Mouse (Mus musculus): ENCODE measurements around the gene Plekho2. TPM values are rescaled to one million over a fixed set of nuclear protein-coding genes. Genes with fewer than 3 reads are reported as not detected.

Plekho2 gene
- total and polyA plus RNA-seq, 3 experiments = 7.6 to 12.9 TPM; not detected in 1

- DNase-seq (ENCODE audit: low read depth, low spot score) = peak; percentile 75
These were observed 29.6 kb downstream of the Plekho2 start for GRCm38 (mm10) chr9:65550079-65550831.

DNA sequence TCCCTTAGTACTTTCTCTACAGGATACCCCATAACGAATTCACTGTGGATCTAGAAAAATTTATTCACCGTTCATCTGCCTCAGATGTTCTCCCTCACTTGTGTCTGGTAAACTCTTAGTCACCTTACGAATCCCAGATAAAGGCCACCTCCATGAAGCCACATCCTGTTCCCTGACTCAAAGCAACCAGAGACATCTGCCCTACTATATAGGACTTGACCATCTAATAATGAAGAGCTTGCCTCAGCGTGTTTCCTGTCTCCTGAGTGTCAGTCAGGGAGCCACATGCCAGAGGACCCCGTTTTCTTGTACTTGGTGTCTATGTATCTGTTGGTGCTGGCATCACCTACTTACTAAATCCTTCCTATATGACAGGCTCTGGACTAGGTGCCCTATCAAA, 30.2 kb downstream of the Plekho2 start:
- TF ChIP-seq NRF1 (IDR thresholded peaks at IDR 0.05; ENCODE audit: insufficient read depth, low read depth, low read length, poor library complexity, severe bottlenecking) (no peak), TBP (IDR thresholded peaks at IDR 0.05; ENCODE audit: low read depth, low read length) (no peak)

More at GRCm38 (mm10) chr9:65550079-65550831, 29.6 kb downstream of the Plekho2 start:
- peak overlapping the region; percentile 83 for H3K27ac ChIP-seq (ENCODE audit: control insufficient read depth, low read depth, low read length)
- TF ChIP-seq SIN3A (IDR thresholded peaks at IDR 0.05; ENCODE audit: low read length) (peak; percentile 42), MEF2A (IDR thresholded peaks at IDR 0.05; ENCODE audit: extremely low read depth, insufficient replicate concordance, low read depth, low read length, poor library complexity, severe bottlenecking) (peak; percentile 89; the same call in 1 of the 2 replicates), ETS1 (IDR thresholded peaks at IDR 0.05; ENCODE audit: low read depth, low read length) (peak; percentile 74), ELF1 (IDR thresholded peaks at IDR 0.05; ENCODE audit: low read depth, low read length) (no peak), E2F4 (IDR thresholded peaks at IDR 0.05; ENCODE audit: borderline replicate concordance, low read depth, low read length) (no peak), MYC (IDR thresholded peaks at IDR 0.05; ENCODE audit: low read depth, low read length) (0 out of 2 replicates have a peak, but pooled peaks have one; percentile 38), TBP (IDR thresholded peaks at IDR 0.05; ENCODE audit: low read depth, low read length) (peak; percentile 82), MXI1 (IDR thresholded peaks at IDR 0.05; ENCODE audit: low read depth, low read length) (0 out of 2 replicates have a peak, but pooled peaks have one; percentile 24), GATA1 (IDR thresholded peaks at IDR 0.05; ENCODE audit: low read depth, low read length) (peak; percentile 94), MAFK (IDR thresholded peaks at IDR 0.05; ENCODE audit: borderline replicate concordance, low read depth, low read length) (no peak), TAL1 (IDR thresholded peaks at IDR 0.05; ENCODE audit: low read length) (no peak; the same call in 1 of the 2 replicates), MAZ (IDR thresholded peaks at IDR 0.05; ENCODE audit: low read depth, low read length) (0 out of 2 replicates have a peak, but pooled peaks have one; percentile 19), BHLHE40 (IDR thresholded peaks at IDR 0.05; ENCODE audit: borderline replicate concordance, low read depth, low read length) (peak; percentile 50), HCFC1 (IDR thresholded peaks at IDR 0.05; ENCODE audit: low read depth, low read length) (peak; percentile 40; the same call in 1 of the 2 replicates), ZC3H11A (IDR thresholded peaks at IDR 0.05; ENCODE audit: low read depth, low read length) (no peak), MYB (IDR thresholded peaks at IDR 0.05; ENCODE audit: low read depth, low read length) (0 out of 2 replicates have a peak, but pooled peaks have one; percentile 14), KAT2A (conservative IDR thresholded peaks at IDR 0.05; ENCODE audit: low read depth, low read length) (no peak), ZNF384 (IDR thresholded peaks at IDR 0.05; ENCODE audit: low read depth, low read length) (peak; percentile 96), ZMIZ1 (IDR thresholded peaks at IDR 0.05; ENCODE audit: low read depth, low read length) (peak; percentile 63), CHD2 (IDR thresholded peaks at IDR 0.05; ENCODE audit: low read length) (no peak), POLR2A (IDR thresholded peaks at IDR 0.05; ENCODE audit: control insufficient read depth in 1 of 2, insufficient read depth in 1 of 2, low read depth in 1 of 2, low read length in 2 of 2, poor library complexity in 1 of 2) (peak; percentile 31 to 37; a peak in 1 of 4 replicates), JUND (IDR thresholded peaks at IDR 0.05; ENCODE audit: low read depth, low read length) (no peak; the same call in 1 of the 2 replicates), EP300 (IDR thresholded peaks at IDR 0.05; ENCODE audit: low read depth in 1 of 2, low read length in 2 of 2) (peak; percentile 66 to 72), RCOR1 (IDR thresholded peaks at IDR 0.05; ENCODE audit: low read depth, low read length) (peak; percentile 66)
- H3K36me3 ChIP-seq (ENCODE audit: control insufficient read depth in 1 of 2, insufficient read depth in 2 of 2, low read length in 2 of 2) = peaks cover 0 to 54% of the 10 kb centered on the region in 2 experiments; a peak in 2 of 4 replicates
- H3K79me2 ChIP-seq (ENCODE audit: control insufficient read depth, insufficient read depth, low read length, poor library complexity) = no peaks in the 10 kb centered on the region
- H3K27me3 ChIP-seq (ENCODE audit: control insufficient read depth in 1 of 2, insufficient read depth in 2 of 2, low read length in 2 of 2) = no peaks in the 10 kb centered on the region
- no peaks in the 10 kb centered on the region for H3K9me3 ChIP-seq (replicated peaks; ENCODE audit: insufficient read depth, low read length)
- H3K9ac ChIP-seq (ENCODE audit: control insufficient read depth, low read depth, low read length, poor library complexity, severe bottlenecking) = peak overlapping the region; percentile 24; the same call in 1 of the 2 replicates
- H3K4me3 ChIP-seq (ENCODE audit: control insufficient read depth in 1 of 2, insufficient read depth in 1 of 2, low read depth in 2 of 2, low read length in 2 of 2) = no peak overlapping the region; a peak in 1 of 4 replicates
- peaks cover 23 to 57% of the 10 kb centered on the region in 2 experiments for H3K4me1 ChIP-seq (ENCODE audit: control insufficient read depth in 1 of 2, insufficient read depth in 2 of 2, low read length in 2 of 2)

More for the DNA sequence above, 30.2 kb downstream of the Plekho2 start:
- Histone ChIP-seq H3K4me1 (ENCODE audit: control insufficient read depth in 1 of 2, insufficient read depth in 2 of 2, low read length in 2 of 2) (peaks cover 23 to 56% of the 10 kb centered on the region in 2 experiments), H3K9ac (ENCODE audit: control insufficient read depth, low read depth, low read length, poor library complexity, severe bottlenecking) (peak overlapping the region; percentile 5; the same call in 1 of the 2 replicates), H3K27ac (ENCODE audit: control insufficient read depth, low read depth, low read length) (peak overlapping the region; percentile 83), H3K36me3 (ENCODE audit: control insufficient read depth in 1 of 2, insufficient read depth in 2 of 2, low read length in 2 of 2) (peaks cover 0 to 51% of the 10 kb centered on the region in 2 experiments; a peak in 2 of 4 replicates), H3K27me3 (ENCODE audit: control insufficient read depth in 1 of 2, insufficient read depth in 2 of 2, low read length in 2 of 2) (no peaks in the 10 kb centered on the region), H3K79me2 (ENCODE audit: control insufficient read depth, insufficient read depth, low read length, poor library complexity) (no peaks in the 10 kb centered on the region), H3K9me3 (replicated peaks; ENCODE audit: insufficient read depth, low read length) (no peaks in the 10 kb centered on the region), H3K4me3 (ENCODE audit: control insufficient read depth in 1 of 2, insufficient read depth in 1 of 2, low read depth in 2 of 2, low read length in 2 of 2) (peak overlapping the region in 1 of 2 experiments; percentile 19; a peak in 1 of 4 replicates)
- peak; percentile 45 for DNase-seq (ENCODE audit: low read depth, low spot score)

Data from MEL (cell line).